Mouse (Mus musculus): Measurements from ENCODE around the gene Thra. TPM values are rescaled to one million over a fixed set of nuclear protein-coding genes. Genes with fewer than 3 reads are reported as not detected.

Thra gene
- total RNA-seq (2023): 30.2 TPM

GRCm38 (mm10) chr11:98740393-98741050, at the start of gene Thra:
Thra (plus strand) TSS chr11:98740638.

GRCm38 (mm10) chr11:98701213-98701670, 39.2 kb upstream of the Thra start, which contains the start of gene Csf3:
Csf3 (plus strand) TSS chr11:98701263.

GRCm38 (mm10) chr11:98729119-98729588, 11.3 kb upstream of the Thra start, which contains the start of gene Med24:
Med24 (minus strand) TSS chr11:98729435.

GRCm38 (mm10) chr11:98774582-98775347, 34.3 kb downstream of the Thra start, which contains the start of gene Nr1d1:
Nr1d1 (minus strand) TSS chr11:98775333.

GRCm38 (mm10) chr11:98795015-98795713, 54.7 kb downstream of the Thra start, which contains the start of gene Msl1:
Msl1 (plus strand) TSS chr11:98795516.

GRCm38 (mm10) chr11:98804605-98805004, 64.2 kb downstream of the Thra start, which contains the start of gene Casc3:
Casc3 (plus strand) TSS chr11:98804905.

Other genes starting within 250 kb of the Thra start
- 154 TPM for gene Ikzf3, start 194.6 kb upstream of the Thra start, total RNA-seq (2023)
- 3.7 TPM for gene Zpbp2, start 189.5 kb upstream of the Thra start, total RNA-seq (2023)
- gene Ormdl3, start 153.3 kb upstream of the Thra start, total RNA-seq (2023): 19.4 TPM
- not detected for gene Lrrc3c, start 142.3 kb upstream of the Thra start, total RNA-seq (2023)
- gene Gm12355, start 115.0 kb upstream of the Thra start, total RNA-seq (2023): 21.9 TPM
- 0.64 TPM for gene Gsdma3, start 114.3 kb upstream of the Thra start, total RNA-seq (2023)
- gene Gsdma2, start 93.9 kb upstream of the Thra start, total RNA-seq (2023): not detected
- not detected for gene Gsdma, start 76.3 kb upstream of the Thra start, total RNA-seq (2023)
- gene Psmd3, start 58.1 kb upstream of the Thra start, total RNA-seq (2023): 77.8 TPM
- gene Csf3, start 39.4 kb upstream of the Thra start, total RNA-seq (2023): not detected
- 77.9 TPM for gene Med24, start 11.2 kb upstream of the Thra start, total RNA-seq (2023)
- 4.3 TPM for gene Nr1d1, start 34.7 kb downstream of the Thra start, total RNA-seq (2023)
- gene Msl1, start 54.9 kb downstream of the Thra start, total RNA-seq (2023): 107 TPM
- gene Casc3, start 64.3 kb downstream of the Thra start, total RNA-seq (2023): 108 TPM
- gene Rapgefl1, start 96.1 kb downstream of the Thra start, total RNA-seq (2023): 0.62 TPM
- gene Wipf2, start 123.0 kb downstream of the Thra start, total RNA-seq (2023): 47.8 TPM
- gene Cdc6, start 167.2 kb downstream of the Thra start, total RNA-seq (2023): 1.2 TPM
- 99.1 TPM for gene Rara, start 187.2 kb downstream of the Thra start, total RNA-seq (2023)
- gene Gjd3, start 242.4 kb downstream of the Thra start, total RNA-seq (2023): not detected